Mouse (Mus musculus) limb, embryonic 10.5 days (tissue): ENCODE measurements around the gene Ebf3. TPM values are rescaled to one million over a fixed set of nuclear protein-coding genes. Genes with fewer than 3 reads are reported as not detected.

ENCODE experiments used
- polyA plus RNA-seq: library from polyadenylated mRNA; unstranded; fragments of >200 nt; fragmentation: Nextera tagmentation; extraction: Ambion mirVana; gene quantifications from 2 replicates; pipeline ENCODE4 v1.2.1, GENCODE M21; 2016

Gene Ebf3
- polyA plus RNA-seq, 1 experiment from 2014 or later = 6.3 TPM

Other genes with a start within 250 kb of the Ebf3 start
- gene 9430038I01Rik, start 96.3 kb upstream of the Ebf3 start, polyA plus RNA-seq = 22.2 and 24.9 TPM in 2 replicates
- 286 and 318 TPM in 2 replicates for gene Glrx3, start 123.2 kb upstream of the Ebf3 start, polyA plus RNA-seq